Mouse (Mus musculus): ENCODE measurements around the gene Hist4h4. TPM values are rescaled to one million over a fixed set of nuclear protein-coding genes. Genes with fewer than 3 reads are reported as not detected.
A peak's percentile ranks its signal among the peaks of the same experiment; 100 is the strongest.

Hist4h4 gene
- total RNA-seq, 2 experiments from 2014 or later: 33.6 to 39.0 TPM

GRCm38 (mm10) chr6:136793831-136794525, 10.2 kb downstream of the Hist4h4 start:
- no peak for ATAC-seq (replicated peaks; ENCODE audit: low FRiP score, low TSS enrichment, poor library complexity, severe bottlenecking)

DNA sequence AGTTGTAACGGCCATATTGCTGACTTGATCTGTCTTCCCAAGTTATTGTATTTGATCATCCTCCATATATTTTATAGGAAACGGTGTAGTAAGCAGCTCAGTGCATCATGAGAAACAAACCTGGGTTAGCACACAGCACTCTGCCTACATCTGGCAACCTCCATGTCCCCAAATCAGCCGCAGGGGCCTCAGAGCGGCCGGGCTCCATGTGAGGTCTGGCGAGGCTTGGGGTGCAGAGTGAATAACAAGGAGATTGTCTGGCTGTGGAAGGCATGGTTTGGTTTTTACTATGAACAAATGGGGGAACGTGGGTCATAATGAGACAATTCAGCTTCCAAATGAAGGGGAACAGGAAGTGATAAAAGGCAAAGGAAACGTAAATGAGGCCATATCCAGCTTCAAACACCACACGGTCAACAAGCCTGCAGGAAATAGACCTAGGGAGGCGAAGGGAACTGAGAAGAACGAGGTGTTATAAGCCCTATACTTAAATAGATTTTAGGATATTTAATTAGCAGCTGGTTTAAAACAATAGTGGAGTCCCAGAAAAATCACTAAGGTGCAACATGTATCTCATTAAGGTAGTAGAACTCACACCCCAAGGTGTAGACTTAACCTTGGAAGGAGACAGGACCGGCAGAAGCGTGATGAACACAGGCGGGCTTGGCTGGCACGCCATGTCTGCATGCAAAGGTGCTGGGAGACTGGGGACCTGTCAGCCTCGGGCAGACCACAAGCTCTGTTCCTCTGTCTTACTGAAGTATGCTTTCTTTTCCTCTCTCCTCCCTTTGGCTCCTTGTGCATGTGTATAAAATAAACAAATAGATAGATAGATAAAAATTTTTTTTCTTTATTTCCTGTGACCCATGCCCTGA, 11.1 kb downstream of the Hist4h4 start:
- peak; percentile 43 for ATAC-seq (replicated peaks; ENCODE audit: low FRiP score, low TSS enrichment, poor library complexity, severe bottlenecking)

DNA sequence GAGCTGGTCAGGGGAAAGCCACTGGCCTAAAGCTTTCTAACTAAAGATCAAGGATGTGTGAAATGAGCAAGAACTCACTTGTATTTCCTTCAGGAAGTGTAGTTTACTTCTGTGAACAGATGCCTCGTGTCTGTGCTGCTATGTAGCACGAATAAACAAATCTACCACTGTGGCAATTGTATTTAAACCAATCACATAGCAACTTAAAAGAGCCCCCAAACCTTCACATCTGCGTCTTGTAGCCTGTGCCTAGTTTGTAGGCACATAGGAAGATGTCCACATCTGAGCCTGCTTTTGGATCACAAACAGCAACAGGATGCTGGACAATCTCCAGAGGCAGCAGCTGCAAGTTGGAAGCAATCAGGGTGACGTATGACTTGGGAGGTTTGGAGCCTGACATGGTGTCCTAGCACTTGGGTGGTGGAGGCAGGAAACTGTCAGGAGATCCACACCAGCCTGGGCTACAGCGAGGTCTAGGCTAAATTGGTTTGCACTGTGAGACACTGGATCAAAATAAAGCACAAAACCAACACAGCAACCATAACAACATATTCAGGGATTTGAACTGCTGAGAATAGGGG, 14.7 kb downstream of the Hist4h4 start:
- ATAC-seq (replicated peaks; ENCODE audit: low FRiP score, low TSS enrichment, poor library complexity, severe bottlenecking): no peak

DNA sequence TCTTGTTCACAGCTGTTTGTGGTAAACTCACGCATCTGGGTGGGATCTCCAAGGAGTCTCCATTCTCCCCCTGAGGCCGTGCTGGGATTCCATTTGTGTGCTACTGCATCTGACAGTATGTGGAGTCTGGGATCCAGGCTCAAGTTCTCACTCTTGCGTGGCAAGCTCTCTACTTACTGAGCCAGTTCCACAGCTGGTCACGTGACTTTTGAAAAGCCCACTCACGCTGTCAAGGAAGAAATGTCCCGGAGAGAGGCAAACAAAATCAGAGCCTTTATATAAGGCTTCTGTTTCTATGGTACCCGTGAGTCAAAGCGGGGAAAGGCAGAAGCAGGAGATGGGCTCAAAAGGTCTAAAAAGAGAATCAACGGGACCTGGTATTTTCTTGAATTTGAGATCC, 21.5 kb downstream of the Hist4h4 start:
- ATAC-seq (replicated peaks; ENCODE audit: low FRiP score, low TSS enrichment, poor library complexity, severe bottlenecking): no peak

DNA sequence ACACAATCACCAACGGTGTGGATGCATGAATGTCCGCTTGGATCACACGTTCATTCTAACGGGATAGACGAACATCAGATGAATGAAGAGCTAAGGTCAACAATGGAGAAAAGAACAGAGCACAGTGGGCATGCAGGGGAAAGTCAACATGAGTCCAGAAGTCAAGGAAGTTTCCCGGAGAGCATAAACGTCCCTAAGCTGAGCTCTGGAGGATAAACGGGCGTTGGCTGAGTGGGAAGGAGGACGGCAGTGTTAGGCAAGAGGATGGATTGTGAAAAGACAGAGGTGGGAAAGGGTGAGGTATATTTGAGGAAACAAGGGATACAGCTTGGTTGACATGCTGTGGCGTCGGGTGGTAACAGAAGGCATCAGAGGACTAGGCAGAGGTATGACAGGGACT, 22.1 kb downstream of the Hist4h4 start:
- no peak for ATAC-seq (replicated peaks; ENCODE audit: low FRiP score, low TSS enrichment, poor library complexity, severe bottlenecking)

GRCm38 (mm10) chr6:136781377-136781986, 22.7 kb downstream of the Hist4h4 start, which contains the start of gene Gucy2c:
Gucy2c (minus strand) TSS chr6:136781765.
- no peak for ATAC-seq (replicated peaks; ENCODE audit: low FRiP score, low TSS enrichment, poor library complexity, severe bottlenecking)

GRCm38 (mm10) chr6:136776392-136776791, 27.8 kb downstream of the Hist4h4 start:
- no peak for ATAC-seq (replicated peaks; ENCODE audit: low FRiP score, low TSS enrichment, poor library complexity, severe bottlenecking)

GRCm38 (mm10) chr6:136769859-136770258, 34.4 kb downstream of the Hist4h4 start:
- no peak for ATAC-seq (replicated peaks; ENCODE audit: low FRiP score, low TSS enrichment, poor library complexity, severe bottlenecking)

GRCm38 (mm10) chr6:136769143-136769542, 35.1 kb downstream of the Hist4h4 start:
- ATAC-seq (replicated peaks; ENCODE audit: low FRiP score, low TSS enrichment, poor library complexity, severe bottlenecking): no peak

DNA sequence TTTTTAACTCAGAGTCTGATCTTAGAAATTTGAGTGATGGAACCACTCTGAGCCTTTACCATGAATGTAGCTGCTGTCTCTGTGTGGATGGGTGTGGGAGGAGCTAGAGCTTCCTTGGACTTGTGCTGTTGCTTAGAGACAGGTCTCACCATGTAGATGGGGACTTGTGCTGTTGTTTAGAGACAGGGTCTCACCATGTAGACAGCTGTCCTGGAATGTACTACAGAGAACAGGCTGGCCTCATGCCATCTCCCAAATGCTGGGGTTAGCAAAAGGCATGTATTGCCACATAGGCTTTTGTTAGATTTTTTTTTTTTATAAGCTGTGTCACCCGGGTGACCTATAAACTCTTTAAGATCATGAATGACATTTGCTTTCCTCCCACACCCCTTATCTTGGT, 40.3 kb downstream of the Hist4h4 start:
- ATAC-seq (replicated peaks; ENCODE audit: low FRiP score, low TSS enrichment, poor library complexity, severe bottlenecking): no peak

Other genes starting within 250 kb of the Hist4h4 start
- gene Plbd1, start 142.5 kb downstream of the Hist4h4 start, total RNA-seq (2014; fragmentation: Nextera tagmentation): 2.1 TPM in 1 of 2 replicates, not detected in the other
- 4.1 and 7.1 TPM in 2 replicates for gene Plbd1, start 142.5 kb downstream of the Hist4h4 start, total RNA-seq (2017)
- not detected in 2 replicates for gene Gucy2c, start 22.6 kb downstream of the Hist4h4 start, total RNA-seq (2014; fragmentation: Nextera tagmentation)
- gene Gucy2c, start 22.6 kb downstream of the Hist4h4 start, total RNA-seq (2017): not detected in 2 replicates
- 38.7 and 39.4 TPM in 2 replicates for gene H2afj, start 3.8 kb upstream of the Hist4h4 start, total RNA-seq (2014; fragmentation: Nextera tagmentation)
- 43.2 and 73.2 TPM in 2 replicates for gene H2afj, start 3.8 kb upstream of the Hist4h4 start, total RNA-seq (2017)
- gene BC049715, start 23.2 kb upstream of the Hist4h4 start, total RNA-seq (2014; fragmentation: Nextera tagmentation): 0.96 and 1.2 TPM in 2 replicates
- gene BC049715, start 23.2 kb upstream of the Hist4h4 start, total RNA-seq (2017): 1.0 and 2.5 TPM in 2 replicates
- 122 and 137 TPM in 2 replicates for gene Wbp11, start 23.8 kb upstream of the Hist4h4 start, total RNA-seq (2014; fragmentation: Nextera tagmentation)
- gene Wbp11, start 23.8 kb upstream of the Hist4h4 start, total RNA-seq (2017): 57.0 and 70.7 TPM in 2 replicates
- gene Smco3, start 31.0 kb upstream of the Hist4h4 start, total RNA-seq (2014; fragmentation: Nextera tagmentation): 1.1 TPM in 1 of 2 replicates, not detected in the other
- 1.2 TPM in 1 of 2 replicates, not detected in the other for gene Smco3, start 31.0 kb upstream of the Hist4h4 start, total RNA-seq (2017)
- 9.9 and 10.7 TPM in 2 replicates for gene Art4, start 53.3 kb upstream of the Hist4h4 start, total RNA-seq (2014; fragmentation: Nextera tagmentation)
- gene Art4, start 53.3 kb upstream of the Hist4h4 start, total RNA-seq (2017): 26.4 and 28.1 TPM in 2 replicates
- not detected in 2 replicates for gene Mgp, start 71.4 kb upstream of the Hist4h4 start, total RNA-seq (2014; fragmentation: Nextera tagmentation)
- gene Mgp, start 71.4 kb upstream of the Hist4h4 start, total RNA-seq (2017): not detected in 2 replicates
- gene Erp27, start 117.8 kb upstream of the Hist4h4 start, total RNA-seq (2014; fragmentation: Nextera tagmentation): 1.6 and 2.3 TPM in 2 replicates
- not detected in 2 replicates for gene Erp27, start 117.8 kb upstream of the Hist4h4 start, total RNA-seq (2017)
- gene Pde6h, start 119.4 kb upstream of the Hist4h4 start, total RNA-seq (2014; fragmentation: Nextera tagmentation): 3.1 TPM in 1 of 2 replicates, not detected in the other
- gene Pde6h, start 119.4 kb upstream of the Hist4h4 start, total RNA-seq (2017): not detected in 2 replicates
- 207 and 252 TPM in 2 replicates for gene Arhgdib, start 137.5 kb upstream of the Hist4h4 start, total RNA-seq (2014; fragmentation: Nextera tagmentation)
- gene Arhgdib, start 137.5 kb upstream of the Hist4h4 start, total RNA-seq (2017): 203 and 254 TPM in 2 replicates